Mouse (Mus musculus) retina, postnatal 1 day (tissue): ENCODE measurements at regions not wholly inside any gene's neighbourhood (a gene's known extent, or its start where the extent isn't known, plus 50 kb on each side); places are given as distances from the start of the nearest gene placed in this dataset.
"Not testable (repeated sequence)": the region's sequence is repeated elsewhere in the genome, so short reads cannot be mapped to it uniquely, and the experiment has no call there.

Experiments
- DNase-seq: peaks from one replicate; pipeline ENCODE4 v3.0.0-alpha.2; 2012

DNA sequence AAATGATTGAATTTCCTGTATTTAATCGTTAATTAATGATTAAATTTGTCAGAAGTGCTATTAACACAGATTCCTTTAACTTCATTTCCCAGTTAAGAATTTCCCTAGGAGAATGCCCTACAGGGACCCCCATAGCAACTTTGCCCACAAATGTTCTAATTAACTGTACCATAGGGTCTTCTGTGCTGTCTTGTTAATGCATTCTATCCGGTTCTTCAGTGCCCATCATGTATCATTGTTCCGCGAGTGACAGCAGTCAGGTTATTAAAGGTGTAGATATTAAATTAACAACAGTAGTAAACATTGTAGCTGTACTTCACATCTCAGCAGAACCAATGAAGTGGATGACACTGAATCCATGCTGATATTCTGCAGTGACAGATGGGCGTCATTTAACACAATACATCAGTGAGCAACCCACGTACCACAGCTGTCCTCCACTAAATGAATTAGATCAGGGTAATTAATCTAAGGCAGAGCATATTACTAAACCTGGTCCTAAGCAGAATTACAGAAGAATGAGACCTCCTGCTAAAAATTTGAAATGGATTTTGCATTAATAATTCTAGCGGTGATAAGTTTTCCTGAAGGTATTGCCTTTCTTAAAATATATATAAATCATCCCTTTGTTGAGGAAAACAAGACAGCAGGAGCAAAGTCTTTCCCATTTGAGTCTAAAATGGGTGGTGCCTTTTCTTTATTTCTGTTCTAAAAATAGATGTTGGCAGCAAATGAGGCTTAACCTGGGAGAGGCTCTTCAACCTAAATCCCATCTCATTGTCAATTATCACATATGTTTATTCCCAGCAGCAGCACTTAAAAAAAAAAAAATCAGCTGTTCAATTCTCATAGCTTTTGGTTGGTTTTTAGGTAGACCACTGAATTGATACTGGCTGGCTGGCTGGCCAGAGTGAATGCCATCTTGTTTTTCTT, 872.3 kb downstream of the Nxph1 start:
- peak; percentile 44 for DNase-seq

DNA sequence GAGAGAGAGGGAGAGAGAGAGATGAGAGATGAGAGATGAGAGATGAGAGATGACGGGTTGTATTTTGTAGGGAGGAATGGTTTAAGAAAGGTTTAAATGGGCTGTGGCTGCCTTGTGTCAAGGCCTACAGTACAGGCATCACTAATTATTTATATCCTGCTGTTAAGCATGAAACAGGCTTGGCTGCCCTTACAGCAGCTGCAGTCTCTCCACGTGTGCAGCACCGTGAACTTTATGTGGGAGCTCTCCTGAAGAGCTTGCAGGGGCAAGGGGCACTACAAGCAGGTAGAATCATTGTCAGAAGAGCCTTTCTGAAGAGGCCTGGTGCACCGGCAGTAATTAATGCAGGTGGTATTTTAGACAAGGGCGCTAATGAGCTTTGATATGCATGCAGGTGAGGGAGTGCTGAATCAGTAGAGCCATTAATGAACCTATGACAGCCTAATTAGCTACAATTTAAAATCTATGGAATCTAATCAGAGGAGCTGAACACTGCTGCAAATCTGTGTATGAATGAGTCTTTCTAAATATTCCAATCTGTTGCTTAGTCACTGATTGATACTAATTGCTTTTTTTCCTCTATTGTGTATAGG, 886.7 kb downstream of the Nxph1 start:
- DNase-seq = peak; percentile 1

DNA sequence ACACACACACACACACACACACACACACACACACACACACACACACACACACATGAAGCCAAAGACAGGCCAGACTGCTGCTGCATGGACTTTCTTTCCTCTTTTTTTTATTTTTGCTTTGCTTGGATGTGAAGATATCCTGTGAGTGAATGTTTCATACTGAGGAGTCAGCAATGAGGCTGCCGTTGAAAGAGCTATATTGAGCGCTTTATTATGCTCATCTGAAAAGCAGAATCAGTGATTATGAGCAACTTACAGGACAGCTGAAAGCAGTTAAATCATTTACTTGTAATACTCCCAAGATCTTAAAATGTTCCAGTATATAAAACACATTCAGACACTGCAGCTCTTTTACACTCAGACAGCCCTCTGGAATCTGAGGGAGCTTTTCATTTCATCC, 894.2 kb downstream of the Nxph1 start:
- DNase-seq = no peak

GRCm38 (mm10) chr6:9889853-9890252, 941.6 kb downstream of the Nxph1 start:
- DNase-seq = not testable (repeated sequence)
